In genomic region chr9:10909573-10909972, GRCm38 (mm10) we compare ENCODE assay signal across 8 mouse cellular contexts. TPM values are rescaled to one million over a fixed set of nuclear protein-coding genes. Genes with fewer than 3 reads are reported as not detected.
DNase-seq lines count a peak whose midpoint lies in the region; ATAC-seq and TF ChIP-seq lines count a peak whose summit lies in the region.

No protein-coding gene starts in this region.

- WGBS in kidney, postnatal 0 days, result 18% methylated on average over 5 of the region's 5 CpGs

- no peaks in the 10 kb centered on the region for H3K4me1 ChIP-seq in kidney, postnatal 0 days (replicated peaks; ENCODE audit: insufficient read depth, low read length)

- H3K27me3 ChIP-seq in kidney, postnatal 0 days (ENCODE audit: insufficient read depth, low read length), result no peaks in the 10 kb centered on the region

- DNase-seq in heart, adult 18-20 months, result peak; percentile 2 to 51
- no peak for DNase-seq in heart, postnatal 25 days (ENCODE audit: low spot score)
- peak; percentile 30 for DNase-seq in MN1 (ENCODE audit: low spot score)
- DNase-seq in cerebellum, adult 9-10 months, result peak; percentile 75
- peak; percentile 49 to 92 for DNase-seq in frontal cortex, adult 2 months (ENCODE audit: extremely low spot score in 1 of 2, low spot score in 1 of 2)
- peak; percentile 86 for DNase-seq in kidney, postnatal 0 days (ENCODE audit: low spot score)
- DNase-seq in lung, postnatal 10 days, result peak; percentile 63
- peak; percentile 82 for DNase-seq in right cerebral cortex, postnatal 14 days

- no peak overlapping the region for H3K9ac ChIP-seq in kidney, postnatal 0 days (ENCODE audit: low read depth, low read length)

- no peaks in the 10 kb centered on the region for H3K9me3 ChIP-seq in kidney, postnatal 0 days (replicated peaks; ENCODE audit: low read length)

- no peaks in the 10 kb centered on the region for H3K36me3 ChIP-seq in kidney, postnatal 0 days (ENCODE audit: insufficient read depth, low read length)

- H3K27ac ChIP-seq in kidney, postnatal 0 days, result no peak overlapping the region

- no peak for ATAC-seq in kidney, postnatal 0 days (replicated peaks; ENCODE audit: low FRiP score, low read depth)

- peak; percentile 74 for TF ChIP-seq CTCF in kidney, postnatal 0 days (IDR thresholded peaks at IDR 0.05; ENCODE audit: low read depth)

- H3K4me2 ChIP-seq in kidney, postnatal 0 days (ENCODE audit: low read length), result no peak overlapping the region

- H3K4me3 ChIP-seq in kidney, postnatal 0 days (replicated peaks; ENCODE audit: low read depth, low read length), result no peak overlapping the region

- intact Hi-C loops in heart, postnatal 25 days (cut with DNase I), result no loop called here

RNA-seq across cellular contexts. Expression of gene Cntn5, which starts 5.0 kb away (rescaled TPM):
- total RNA-seq in heart, adult 18-20 months (2021), result under 1 TPM; 0.50 to 0.64 TPM
- total RNA-seq in heart, postnatal 25 days (2021), result under 1 TPM; 0.14 to 0.39 TPM
- polyA plus RNA-seq in frontal cortex, adult 2 months (2012; rRNA removed), result 3.6 and 5.7 TPM in 2 replicates
- 0.43 and 0.52 TPM in 2 replicates for polyA plus RNA-seq in kidney, postnatal 0 days (2015; fragmentation: Nextera tagmentation; extraction: Ambion mirVana)
